Mouse (Mus musculus): ENCODE data around the gene Fam49a. TPM values are rescaled to one million over a fixed set of nuclear protein-coding genes. Genes with fewer than 3 reads are reported as not detected.

Gene Fam49a
- polyA plus RNA-seq, 1 experiment: not detected

GRCm38 (mm10) chr12:12223336-12223735 lies 38.6 kb upstream of the Fam49a start:
- Histone ChIP-seq H3K27me3 (ENCODE audit: control insufficient read depth, insufficient read depth, insufficient read length) (no peaks in the 10 kb centered on the region), H3K79me3 (ENCODE audit: low read depth) (no peaks in the 10 kb centered on the region), H3K36me3 (ENCODE audit: control insufficient read depth, insufficient read depth) (no peaks in the 10 kb centered on the region), H3K4me3 (ENCODE audit: insufficient read depth, poor library complexity, severe bottlenecking) (no peak overlapping the region), H3K79me2 (ENCODE audit: control insufficient read depth, insufficient read depth) (no peaks in the 10 kb centered on the region), H3ac (ENCODE audit: control insufficient read depth, insufficient read length, low read depth) (no peak overlapping the region)
- TF ChIP-seq CEBPB (IDR thresholded peaks at IDR 0.05; ENCODE audit: low read depth): no peak
- TF ChIP-seq USF1 (IDR thresholded peaks at IDR 0.05; ENCODE audit: low read depth): no peak
- TF ChIP-seq MYOG (IDR thresholded peaks at IDR 0.05; ENCODE audit: control insufficient read depth, extremely low read depth, insufficient read length): no peak
- TF ChIP-seq MYOD1 (IDR thresholded peaks at IDR 0.05; ENCODE audit: control insufficient read depth, insufficient read length, low read depth): no peak
- TF ChIP-seq FOSL1 (IDR thresholded peaks at IDR 0.05; ENCODE audit: insufficient read depth, low read length, poor library complexity, severe bottlenecking): no peak
- no peak for TF ChIP-seq MAX (IDR thresholded peaks at IDR 0.05)
- no peak for TF ChIP-seq CTCF (IDR thresholded peaks at IDR 0.05; ENCODE audit: control insufficient read depth, insufficient read depth, insufficient read length)

GRCm38 (mm10) chr12:12225706-12226105 lies 36.2 kb upstream of the Fam49a start:
- Histone ChIP-seq H3K4me3 (ENCODE audit: insufficient read depth, poor library complexity, severe bottlenecking) (no peak overlapping the region), H3K27me3 (ENCODE audit: control insufficient read depth, insufficient read depth, insufficient read length) (no peaks in the 10 kb centered on the region), H3K79me3 (ENCODE audit: low read depth) (no peaks in the 10 kb centered on the region), H3K79me2 (ENCODE audit: control insufficient read depth, insufficient read depth) (no peaks in the 10 kb centered on the region), H3K36me3 (ENCODE audit: control insufficient read depth, insufficient read depth) (no peaks in the 10 kb centered on the region), H3ac (ENCODE audit: control insufficient read depth, insufficient read length, low read depth) (no peak overlapping the region)
- no peak for TF ChIP-seq USF1 (IDR thresholded peaks at IDR 0.05; ENCODE audit: low read depth)
- TF ChIP-seq MYOG (IDR thresholded peaks at IDR 0.05; ENCODE audit: control insufficient read depth, extremely low read depth, insufficient read length): no peak
- no peak for TF ChIP-seq CEBPB (IDR thresholded peaks at IDR 0.05; ENCODE audit: low read depth)
- TF ChIP-seq CTCF (IDR thresholded peaks at IDR 0.05; ENCODE audit: control insufficient read depth, insufficient read depth, insufficient read length): no peak
- TF ChIP-seq MAX (IDR thresholded peaks at IDR 0.05): no peak
- no peak for TF ChIP-seq FOSL1 (IDR thresholded peaks at IDR 0.05; ENCODE audit: insufficient read depth, low read length, poor library complexity, severe bottlenecking)
- no peak for TF ChIP-seq MYOD1 (IDR thresholded peaks at IDR 0.05; ENCODE audit: control insufficient read depth, insufficient read length, low read depth)

- H3K79me3 ChIP-seq (ENCODE audit: low read depth): no peaks in the 10 kb centered on the region
These were observed 34.3 kb upstream of the Fam49a start for GRCm38 (mm10) chr12:12227594-12227993.

GRCm38 (mm10) chr12:12230031-12230557 lies 31.8 kb upstream of the Fam49a start:
- Histone ChIP-seq H3K79me3 (ENCODE audit: low read depth) (no peaks in the 10 kb centered on the region), H3K27me3 (ENCODE audit: control insufficient read depth, insufficient read depth, insufficient read length) (no peaks in the 10 kb centered on the region), H3K4me3 (ENCODE audit: insufficient read depth, poor library complexity, severe bottlenecking) (no peak overlapping the region), H3K79me2 (ENCODE audit: control insufficient read depth, insufficient read depth) (no peaks in the 10 kb centered on the region), H3ac (ENCODE audit: control insufficient read depth, insufficient read length, low read depth) (no peak overlapping the region), H3K36me3 (ENCODE audit: control insufficient read depth, insufficient read depth) (no peaks in the 10 kb centered on the region)
- TF ChIP-seq MAX (IDR thresholded peaks at IDR 0.05) (no peak), CTCF (IDR thresholded peaks at IDR 0.05; ENCODE audit: control insufficient read depth, insufficient read depth, insufficient read length) (no peak), FOSL1 (IDR thresholded peaks at IDR 0.05; ENCODE audit: insufficient read depth, low read length, poor library complexity, severe bottlenecking) (no peak), USF1 (IDR thresholded peaks at IDR 0.05; ENCODE audit: low read depth) (no peak), MYOD1 (IDR thresholded peaks at IDR 0.05; ENCODE audit: control insufficient read depth, insufficient read length, low read depth) (no peak), MYOG (IDR thresholded peaks at IDR 0.05; ENCODE audit: control insufficient read depth, extremely low read depth, insufficient read length) (no peak), CEBPB (IDR thresholded peaks at IDR 0.05; ENCODE audit: low read depth) (no peak)

More at GRCm38 (mm10) chr12:12227594-12227993, 34.3 kb upstream of the Fam49a start:
- H3ac ChIP-seq (ENCODE audit: control insufficient read depth, insufficient read length, low read depth): no peak overlapping the region
- H3K27me3 ChIP-seq (ENCODE audit: control insufficient read depth, insufficient read depth, insufficient read length): no peaks in the 10 kb centered on the region
- H3K79me2 ChIP-seq (ENCODE audit: control insufficient read depth, insufficient read depth): no peaks in the 10 kb centered on the region
- no peak overlapping the region for H3K4me3 ChIP-seq (ENCODE audit: insufficient read depth, poor library complexity, severe bottlenecking)
- no peaks in the 10 kb centered on the region for H3K36me3 ChIP-seq (ENCODE audit: control insufficient read depth, insufficient read depth)
- TF ChIP-seq CTCF (IDR thresholded peaks at IDR 0.05; ENCODE audit: control insufficient read depth, insufficient read depth, insufficient read length): no peak
- TF ChIP-seq FOSL1 (IDR thresholded peaks at IDR 0.05; ENCODE audit: insufficient read depth, low read length, poor library complexity, severe bottlenecking): no peak
- TF ChIP-seq MYOG (IDR thresholded peaks at IDR 0.05; ENCODE audit: control insufficient read depth, extremely low read depth, insufficient read length): no peak
- no peak for TF ChIP-seq USF1 (IDR thresholded peaks at IDR 0.05; ENCODE audit: low read depth)
- no peak for TF ChIP-seq MAX (IDR thresholded peaks at IDR 0.05)
- TF ChIP-seq MYOD1 (IDR thresholded peaks at IDR 0.05; ENCODE audit: control insufficient read depth, insufficient read length, low read depth): no peak
- no peak for TF ChIP-seq CEBPB (IDR thresholded peaks at IDR 0.05; ENCODE audit: low read depth)

- H3ac ChIP-seq (ENCODE audit: control insufficient read depth, insufficient read length, low read depth): no peak overlapping the region
- no peaks in the 10 kb centered on the region for H3K79me2 ChIP-seq (ENCODE audit: control insufficient read depth, insufficient read depth)
- H3K79me3 ChIP-seq (ENCODE audit: low read depth): no peaks in the 10 kb centered on the region
- no peaks in the 10 kb centered on the region for H3K27me3 ChIP-seq (ENCODE audit: control insufficient read depth, insufficient read depth, insufficient read length)
- H3K4me3 ChIP-seq (ENCODE audit: insufficient read depth, poor library complexity, severe bottlenecking): no peak overlapping the region
- no peaks in the 10 kb centered on the region for H3K36me3 ChIP-seq (ENCODE audit: control insufficient read depth, insufficient read depth)
- TF ChIP-seq FOSL1 (IDR thresholded peaks at IDR 0.05; ENCODE audit: insufficient read depth, low read length, poor library complexity, severe bottlenecking) (no peak), MAX (IDR thresholded peaks at IDR 0.05) (no peak), MYOD1 (IDR thresholded peaks at IDR 0.05; ENCODE audit: control insufficient read depth, insufficient read length, low read depth) (no peak), CEBPB (IDR thresholded peaks at IDR 0.05; ENCODE audit: low read depth) (no peak), USF1 (IDR thresholded peaks at IDR 0.05; ENCODE audit: low read depth) (no peak), CTCF (IDR thresholded peaks at IDR 0.05; ENCODE audit: control insufficient read depth, insufficient read depth, insufficient read length) (no peak), MYOG (IDR thresholded peaks at IDR 0.05; ENCODE audit: control insufficient read depth, extremely low read depth, insufficient read length) (no peak)
These were observed 29.8 kb upstream of the Fam49a start for GRCm38 (mm10) chr12:12232097-12232496.

Data from C2C12 (cell line).